Mouse (Mus musculus): Measurements from ENCODE around the gene 9130023H24Rik.

GRCm38 (mm10) chr7:128270431-128270850 lies 32.6 kb upstream of the 9130023H24Rik start:
- TF ChIP-seq GATA1 (IDR thresholded peaks at IDR 0.05; ENCODE audit: borderline replicate concordance, low read length) (no peak), FLI1 (IDR thresholded peaks at IDR 0.05; ENCODE audit: low read length) (no peak)

Measured in megakaryocyte, embryonic 14.5 days (primary cell).